Mouse (Mus musculus) B cell, adult 62 days (primary cell): ENCODE data around the gene Slc17a7. TPM values are rescaled to one million over a fixed set of nuclear protein-coding genes. Genes with fewer than 3 reads are reported as not detected.

Experiments used
- total RNA-seq: library from RNA; stranded (reverse); gene quantifications from 4 replicates; pipeline ENCODE4 v1.2.4, GENCODE M21; 2023

The Slc17a7 gene
- not detected in 4 replicates for total RNA-seq

DNA sequence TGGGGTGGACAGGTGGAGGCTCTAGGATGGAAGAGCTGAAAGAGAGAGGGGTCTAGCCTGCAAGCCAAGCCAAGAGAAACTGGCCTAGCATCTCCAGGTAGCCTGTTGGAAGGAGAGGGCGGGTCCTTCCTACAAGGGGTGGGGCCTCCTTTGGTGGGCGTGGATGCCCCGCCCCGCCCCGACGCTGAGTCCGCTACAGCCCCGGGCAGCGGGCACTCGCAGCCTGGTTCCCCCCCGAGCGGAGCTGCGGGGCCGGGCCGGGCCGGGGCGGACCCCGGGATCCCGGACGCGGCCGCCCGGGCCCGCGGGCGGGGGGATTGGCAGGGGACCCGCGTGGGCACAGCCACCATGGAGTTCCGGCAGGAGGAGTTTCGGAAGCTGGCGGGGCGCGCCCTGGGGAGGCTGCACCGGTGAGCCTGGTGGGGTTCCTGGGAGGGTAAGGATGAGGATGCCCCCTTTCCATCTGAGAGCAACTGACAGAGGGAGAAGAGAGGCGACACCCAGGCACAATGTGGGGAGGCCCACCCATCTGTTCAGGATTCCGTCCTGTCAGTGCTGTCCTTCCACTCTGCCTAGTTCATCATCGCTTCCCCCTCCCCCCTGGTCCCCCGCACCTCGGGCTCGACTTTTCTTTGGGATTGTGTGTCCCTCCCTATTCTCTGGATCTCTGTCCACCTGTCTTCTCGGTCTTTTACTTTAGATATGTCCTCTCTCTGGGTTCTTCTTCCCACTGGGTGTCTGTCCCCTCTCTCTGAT lies at the start of gene Slc17a7:
TSS of gene Slc17a7 (plus strand) at position 215 of the 756 bp plus-strand sequence.

DNA sequence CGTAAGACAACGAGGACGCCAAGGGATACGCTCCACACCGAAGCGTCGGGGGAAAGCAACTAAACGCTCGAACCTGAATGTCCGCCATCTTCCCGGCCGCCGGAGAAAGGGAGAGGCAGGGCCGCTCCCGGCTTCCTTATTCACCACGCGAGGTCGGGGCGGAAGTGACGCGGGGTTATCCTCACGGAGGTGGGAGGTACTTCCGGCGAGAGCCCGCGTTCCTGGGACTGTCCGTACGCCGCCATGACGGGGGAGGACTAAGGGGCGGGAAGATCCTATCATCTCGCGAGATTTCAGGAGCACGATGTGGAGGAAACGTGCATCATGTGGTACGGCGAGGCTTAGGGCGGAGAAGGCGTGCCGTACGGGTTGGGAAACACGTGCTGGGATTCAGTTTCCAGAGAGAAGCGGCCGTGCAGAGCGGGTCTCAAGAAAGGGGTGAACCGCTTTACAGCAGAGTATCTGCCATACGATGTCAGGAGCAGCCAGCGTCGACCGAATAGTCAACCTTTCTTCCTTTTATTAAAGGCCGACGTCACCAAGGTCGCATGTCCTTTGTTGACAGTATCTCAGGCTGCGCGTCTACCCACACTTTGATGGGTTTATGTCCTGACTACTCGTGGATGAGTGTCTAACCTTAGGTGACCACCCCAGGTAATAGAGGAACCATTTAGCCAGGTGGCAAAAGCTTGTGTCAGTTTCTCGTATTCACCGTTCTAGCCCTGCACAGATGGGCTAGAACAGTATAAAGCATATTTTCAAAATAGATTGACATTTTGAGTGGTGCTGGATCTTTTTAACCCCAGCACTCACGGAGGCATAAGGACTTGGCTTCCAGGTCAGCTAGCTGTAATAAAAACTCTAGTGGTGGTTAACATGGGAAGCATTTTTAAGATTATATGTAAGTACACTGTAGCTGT lies 39.3 kb upstream of the Slc17a7 start, which contains the start of gene Rps11:
TSS of gene Rps11 (minus strand) at position 216 of the 920 bp plus-strand sequence.

DNA sequence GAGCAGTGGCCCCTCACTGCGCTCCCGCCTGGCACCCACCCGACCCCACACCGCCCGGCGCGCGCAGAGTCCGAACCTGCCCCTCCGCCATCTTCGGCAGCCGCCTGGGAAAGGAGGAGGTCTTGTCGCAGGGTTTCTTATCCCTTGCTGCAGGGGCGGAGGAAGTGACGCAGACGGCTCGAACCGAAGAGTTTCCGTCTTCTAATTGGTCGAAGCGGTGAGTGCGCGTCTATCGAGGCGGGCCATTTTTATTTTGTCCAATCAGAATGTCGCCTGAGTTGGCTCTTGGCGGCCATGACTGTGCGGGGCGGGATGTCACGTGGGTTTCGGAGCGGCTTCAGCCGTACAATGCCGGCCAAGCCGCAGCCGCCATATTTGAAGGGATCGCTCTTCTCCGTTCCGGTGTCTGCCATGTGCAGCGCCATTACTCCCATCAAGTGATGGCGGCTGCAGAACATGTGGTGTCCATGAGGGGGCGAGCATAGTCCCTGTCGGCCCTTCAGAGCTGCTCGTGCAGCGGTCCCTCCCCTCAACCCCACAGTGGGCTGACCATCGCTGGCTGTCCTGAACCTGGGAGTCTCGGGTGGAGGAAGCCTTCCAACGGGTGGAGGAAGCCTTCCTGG lies 35.0 kb upstream of the Slc17a7 start, which contains the start of gene Rpl13a:
TSS of gene Rpl13a (minus strand) at position 138 of the 623 bp plus-strand sequence.

GRCm38 (mm10) chr7:45135993-45136567 lies 27.7 kb upstream of the Slc17a7 start, which contains the start of the genes Gm45713 and Flt3l:
TSS of gene Gm45713 (minus strand) at chr7:45136231.
TSS of gene Flt3l (minus strand) at chr7:45136432.

GRCm38 (mm10) chr7:45154096-45154992 lies 9.4 kb upstream of the Slc17a7 start, which contains the start of the genes Pih1d1 and Aldh16a1:
TSS of gene Pih1d1 (plus strand) at chr7:45154303.
TSS of gene Aldh16a1 (minus strand) at chr7:45154584.

DNA sequence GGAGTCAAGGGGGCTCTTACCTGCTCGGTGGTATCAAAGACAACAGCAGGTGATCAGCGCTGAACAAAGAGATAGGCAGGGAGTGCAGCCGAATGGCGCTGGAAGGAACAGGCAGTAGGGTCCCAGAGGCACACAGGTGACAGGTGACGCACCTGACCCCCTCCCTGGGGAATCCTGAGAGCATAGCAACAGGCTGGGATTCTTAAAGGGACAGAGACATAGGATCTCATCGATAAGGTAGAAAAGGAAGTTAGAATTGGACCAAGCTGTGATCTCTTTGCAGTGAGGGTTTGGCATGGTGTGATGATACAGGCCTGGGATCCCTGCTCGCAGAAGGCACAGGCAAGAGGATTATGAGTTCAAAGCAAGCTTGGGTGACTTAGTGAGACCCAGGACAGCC lies 15.7 kb downstream of the Slc17a7 start, which contains the start of gene Gfy:
TSS of gene Gfy (minus strand) at position 101 of the 400 bp plus-strand sequence.

GRCm38 (mm10) chr7:45180896-45181477 lies 17.2 kb downstream of the Slc17a7 start, which contains the start of gene Pth2:
TSS of gene Pth2 (plus strand) at chr7:45180995.

DNA sequence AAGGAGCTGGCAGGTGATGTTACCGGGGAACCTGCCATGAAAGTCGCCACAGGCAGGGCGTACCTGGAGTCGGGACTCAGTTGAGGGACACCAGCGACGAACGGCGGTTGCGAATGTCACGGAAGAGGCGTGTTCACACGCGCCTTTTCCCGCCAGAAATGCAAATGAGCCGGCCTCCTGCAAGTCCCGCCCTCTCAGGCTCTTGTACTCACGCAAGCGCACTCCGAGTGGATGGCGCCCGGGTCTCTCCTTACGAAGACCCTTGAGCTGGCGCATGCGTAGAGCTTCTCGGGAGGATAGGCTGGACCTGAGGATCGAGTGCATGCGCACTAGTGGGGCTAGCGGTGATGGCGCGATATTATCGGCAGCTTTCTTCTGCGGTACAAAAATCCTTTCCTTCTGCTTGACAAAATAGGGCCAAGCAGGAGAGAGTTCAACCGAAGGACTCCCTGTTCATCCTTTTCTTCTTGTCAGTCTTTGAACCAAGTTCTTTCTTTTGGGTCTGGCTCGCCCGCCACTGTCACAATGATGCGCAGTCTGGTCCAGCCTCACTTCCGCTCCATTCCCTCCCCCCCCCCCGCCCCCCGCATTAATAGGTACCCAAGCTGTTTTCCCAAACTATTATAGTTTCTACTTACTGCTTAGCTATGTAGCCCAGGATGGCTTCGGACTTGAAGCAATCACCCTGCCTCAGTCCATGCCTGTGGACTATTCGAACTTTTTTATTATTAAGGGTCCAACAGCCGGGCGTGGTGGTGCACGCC lies 40.8 kb downstream of the Slc17a7 start, which contains the start of gene Ccdc155:
TSS of gene Ccdc155 (minus strand) at position 513 of the 764 bp plus-strand sequence.

GRCm38 (mm10) chr7:45211851-45212251 lies 48.1 kb downstream of the Slc17a7 start, which contains the start of gene Dkkl1:
TSS of gene Dkkl1 (minus strand) at chr7:45212147.

DNA sequence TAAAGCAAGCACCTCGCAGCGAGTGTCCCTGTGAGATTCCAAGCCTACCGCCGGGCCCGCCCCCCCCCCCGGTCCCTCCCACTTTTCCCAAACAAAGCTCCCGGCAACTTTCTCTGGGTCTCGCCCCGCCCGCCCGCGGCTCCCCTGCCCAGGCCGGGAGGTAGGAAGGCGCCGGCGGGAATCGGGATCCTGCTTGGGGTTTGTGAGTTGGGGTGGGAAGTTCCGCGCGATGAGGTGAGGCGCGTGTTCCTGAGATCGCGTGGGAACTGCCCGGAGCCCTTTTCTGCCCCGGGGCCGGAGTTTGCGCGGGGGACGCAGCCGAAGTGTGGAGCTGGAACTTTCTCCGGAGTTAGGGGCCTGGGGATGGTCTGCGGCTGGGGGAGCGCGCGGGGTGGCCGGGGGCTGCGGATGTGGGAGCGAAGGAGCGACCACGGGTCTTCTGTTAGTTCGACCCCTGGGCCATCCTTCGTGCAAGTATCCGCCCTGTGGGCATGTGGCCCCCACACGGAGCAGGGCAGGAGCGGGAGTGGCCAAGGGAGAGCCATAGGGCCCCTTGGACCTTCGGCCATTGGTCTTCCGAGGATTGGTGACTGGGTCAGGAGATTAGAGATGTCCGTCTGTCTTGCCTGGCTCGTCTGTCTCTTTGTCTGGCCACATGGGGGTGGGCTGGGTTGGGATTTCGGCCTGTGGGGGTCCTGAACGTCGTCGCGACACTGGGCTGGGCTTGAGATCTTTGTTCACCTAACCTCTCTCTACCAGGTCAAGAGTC lies 52.1 kb downstream of the Slc17a7 start, which contains the start of gene Tead2:
TSS of gene Tead2 (plus strand) at position 81 of the 769 bp plus-strand sequence.

Other genes with a start within 250 kb of the Slc17a7 start
- gene Ap2a1, start 234.5 kb upstream of the Slc17a7 start, total RNA-seq: 80.9 to 89.4 TPM (median 83.8 TPM) in 4 replicates
- not detected in 4 replicates for gene Tsks, start 220.7 kb upstream of the Slc17a7 start, total RNA-seq
- gene Cpt1c, start 189.1 kb upstream of the Slc17a7 start, total RNA-seq: 0.60 TPM in 1 of 4 replicates, not detected in the others
- 144 to 150 TPM (median 149 TPM) in 4 replicates for gene Prmt1, start 177.4 kb upstream of the Slc17a7 start, total RNA-seq
- 149 to 182 TPM (median 160 TPM) in 4 replicates for gene Irf3, start 166.3 kb upstream of the Slc17a7 start, total RNA-seq
- 31.3 to 35.1 TPM (median 34.3 TPM) in 4 replicates for gene Bcl2l12, start 165.2 kb upstream of the Slc17a7 start, total RNA-seq
- gene Scaf1, start 147.6 kb upstream of the Slc17a7 start, total RNA-seq: 92.2 to 102 TPM (median 101 TPM) in 4 replicates
- 13.1 to 16.8 TPM (median 14.4 TPM) in 4 replicates for gene Rras, start 146.0 kb upstream of the Slc17a7 start, total RNA-seq
- 69.9 to 75.6 TPM (median 73.7 TPM) in 4 replicates for gene Prr12, start 111.1 kb upstream of the Slc17a7 start, total RNA-seq
- 51.4 to 59.1 TPM (median 57.5 TPM) in 4 replicates for gene Nosip, start 101.5 kb upstream of the Slc17a7 start, total RNA-seq
- 2.5 to 3.6 TPM (median 3.0 TPM) in 4 replicates for gene Prrg2, start 101.3 kb upstream of the Slc17a7 start, total RNA-seq
- 2.1 to 5.0 TPM (median 2.8 TPM) in 4 replicates for gene Rcn3, start 71.7 kb upstream of the Slc17a7 start, total RNA-seq
- gene Fcgrt, start 60.1 kb upstream of the Slc17a7 start, total RNA-seq: 27.9 to 34.9 TPM (median 30.5 TPM) in 4 replicates
- 2,382 to 2,495 TPM (median 2,446 TPM) in 4 replicates for gene Rps11, start 39.5 kb upstream of the Slc17a7 start, total RNA-seq
- gene Rpl13a, start 35.2 kb upstream of the Slc17a7 start, total RNA-seq: 4,153 to 4,573 TPM (median 4,453 TPM) in 4 replicates
- gene Gm45713, start 27.7 kb upstream of the Slc17a7 start, total RNA-seq: not detected in 4 replicates
- gene Flt3l, start 27.5 kb upstream of the Slc17a7 start, total RNA-seq: 65.5 to 79.4 TPM (median 71.3 TPM) in 4 replicates
- gene Pih1d1, start 9.6 kb upstream of the Slc17a7 start, total RNA-seq: 40.9 to 53.7 TPM (median 42.8 TPM) in 4 replicates
- 104 to 117 TPM (median 113 TPM) in 4 replicates for gene Aldh16a1, start 9.4 kb upstream of the Slc17a7 start, total RNA-seq
- not detected in 4 replicates for gene Gfy, start 15.6 kb downstream of the Slc17a7 start, total RNA-seq
- not detected in 4 replicates for gene Pth2, start 17.0 kb downstream of the Slc17a7 start, total RNA-seq
- gene Ccdc155, start 40.9 kb downstream of the Slc17a7 start, total RNA-seq: 0.33 to 1.3 TPM (median 0.63 TPM) in 4 replicates
- gene Dkkl1, start 48.2 kb downstream of the Slc17a7 start, total RNA-seq: 0.86 to 2.6 TPM (median 1.2 TPM) in 3 of 4 replicates, not detected in the other
- not detected in 4 replicates for gene Tead2, start 51.8 kb downstream of the Slc17a7 start, total RNA-seq
- gene Cd37, start 75.2 kb downstream of the Slc17a7 start, total RNA-seq: 1,712 to 1,809 TPM (median 1,728 TPM) in 4 replicates
- not detected in 4 replicates for gene Slc6a16, start 77.1 kb downstream of the Slc17a7 start, total RNA-seq
- gene Slc6a21, start 113.6 kb downstream of the Slc17a7 start, total RNA-seq: 0.95 to 1.4 TPM (median 0.98 TPM) in 3 of 4 replicates, not detected in the other
- gene Trpm4, start 169.8 kb downstream of the Slc17a7 start, total RNA-seq: 10.6 to 12.8 TPM (median 11.5 TPM) in 4 replicates
- not detected in 4 replicates for gene Hrc, start 171.3 kb downstream of the Slc17a7 start, total RNA-seq
- 0.21 to 0.47 TPM (median 0.43 TPM) in 3 of 4 replicates, not detected in the other for gene Ppfia3, start 203.1 kb downstream of the Slc17a7 start, total RNA-seq
- 1.8 to 2.4 TPM in 2 of 4 replicates, not detected in the others for gene Lin7b, start 206.6 kb downstream of the Slc17a7 start, total RNA-seq
- 589 to 644 TPM (median 622 TPM) in 4 replicates for gene Snrnp70, start 231.8 kb downstream of the Slc17a7 start, total RNA-seq
- gene Kcna7, start 241.7 kb downstream of the Slc17a7 start, total RNA-seq: not detected in 4 replicates
- not detected in 4 replicates for gene Ntf5, start 249.7 kb downstream of the Slc17a7 start, total RNA-seq